Mouse (Mus musculus): ENCODE measurements at regions not wholly inside any gene's neighbourhood (a gene's known extent, or its start where the extent isn't known, plus 50 kb on each side); places are given as distances from the start of the nearest gene placed in this dataset.
A peak's percentile ranks its signal among the peaks of the same experiment; 100 is the strongest.

GRCm38 (mm10) chr10:25036928-25037327 lies 109.6 kb upstream of the Arg1 start:
- no peak for DNase-seq (ENCODE audit: low spot score in 2 of 2)
- intact Hi-C loops (cut with DNase I), result no loop called here

GRCm38 (mm10) chr10:25035363-25035762 lies 108.1 kb upstream of the Arg1 start:
- DNase-seq (ENCODE audit: low spot score in 2 of 2), result no peak
- intact Hi-C loops (cut with DNase I), result no loop called here

- intact Hi-C loops (cut with DNase I), result no loop called here
- DNase-seq (ENCODE audit: low spot score in 2 of 2), result no peak
Measured at GRCm38 (mm10) chr10:25032625-25033024, 105.3 kb upstream of the Arg1 start.

- DNase-seq (ENCODE audit: low spot score in 2 of 2), result no peak
- intact Hi-C loops (cut with DNase I), result no loop called here
Measured at GRCm38 (mm10) chr10:25029387-25029915, 102.2 kb upstream of the Arg1 start.

GRCm38 (mm10) chr10:25023601-25024157 lies 96.4 kb upstream of the Arg1 start:
- intact Hi-C loops (cut with DNase I), result no loop called here
- peak; percentile 42 to 74 for DNase-seq (ENCODE audit: low spot score in 2 of 2)

GRCm38 (mm10) chr10:25023044-25023540 lies 95.8 kb upstream of the Arg1 start:
- DNase-seq (ENCODE audit: low spot score in 2 of 2), result peak in 1 of 2 experiments; percentile 45
- intact Hi-C loops (cut with DNase I), result no loop called here

GRCm38 (mm10) chr10:25018946-25019345 lies 91.7 kb upstream of the Arg1 start:
- intact Hi-C loops (cut with DNase I), result loop anchor here (5.0 kb wide), 1 partner anchor 57 kb away; no protein-coding TSS in a partner anchor
- no peak for DNase-seq (ENCODE audit: low spot score in 2 of 2)

- intact Hi-C loops (cut with DNase I), result loop anchor here (5.0 kb wide), 1 partner anchor 56 kb away; no protein-coding TSS in a partner anchor
- no peak for DNase-seq (ENCODE audit: low spot score in 2 of 2)
Measured at GRCm38 (mm10) chr10:25017843-25018242, 90.6 kb upstream of the Arg1 start.

- intact Hi-C loops (cut with DNase I), result loop anchor here (5.0 kb wide), 1 partner anchor 54 kb away; no protein-coding TSS in a partner anchor
- peak; percentile 24 to 35 for DNase-seq (ENCODE audit: low spot score in 2 of 2)
Measured at GRCm38 (mm10) chr10:25016110-25016509, 88.8 kb upstream of the Arg1 start.

- no peak for DNase-seq (ENCODE audit: low spot score in 2 of 2)
- intact Hi-C loops (cut with DNase I), result no loop called here
Measured at GRCm38 (mm10) chr10:25012129-25012528, 84.8 kb upstream of the Arg1 start.

GRCm38 (mm10) chr10:25001299-25001698 lies 74.0 kb upstream of the Arg1 start:
- intact Hi-C loops (cut with DNase I), result loop anchor here (5.0 kb wide), 1 partner anchor 146 kb away; no protein-coding TSS in a partner anchor
- DNase-seq (ENCODE audit: low spot score in 2 of 2), result peak; percentile 66 to 69

- no peak for DNase-seq (ENCODE audit: low spot score in 2 of 2)
- intact Hi-C loops (cut with DNase I), result loop anchor here (5.0 kb wide), 1 partner anchor 147 kb away; no protein-coding TSS in a partner anchor
Measured at GRCm38 (mm10) chr10:25000231-25001222, 73.2 kb upstream of the Arg1 start.

GRCm38 (mm10) chr10:24999807-25000206 lies 72.5 kb upstream of the Arg1 start:
- intact Hi-C loops (cut with DNase I), result loop anchor here (5.0 kb wide), 1 partner anchor 147 kb away; no protein-coding TSS in a partner anchor
- DNase-seq (ENCODE audit: low spot score in 2 of 2), result no peak

- intact Hi-C loops (cut with DNase I), result no loop called here
- no peak for DNase-seq (ENCODE audit: low spot score in 2 of 2)
Measured at GRCm38 (mm10) chr10:24997661-24998060, 70.4 kb upstream of the Arg1 start.

GRCm38 (mm10) chr10:24995751-24996150 lies 68.5 kb upstream of the Arg1 start:
- DNase-seq (ENCODE audit: low spot score in 2 of 2), result no peak
- intact Hi-C loops (cut with DNase I), result no loop called here

GRCm38 (mm10) chr10:24989965-24990653 lies 62.8 kb upstream of the Arg1 start:
- no peak for DNase-seq (ENCODE audit: low spot score in 2 of 2)

GRCm38 (mm10) chr10:24984801-24985200 lies 57.5 kb upstream of the Arg1 start:
- DNase-seq (ENCODE audit: low spot score in 2 of 2), result peak in 1 of 2 experiments; percentile 62
- intact Hi-C loops (cut with DNase I), result no loop called here

More at GRCm38 (mm10) chr10:24989965-24990653, 62.8 kb upstream of the Arg1 start:
- intact Hi-C loops (cut with DNase I), result no loop called here

GRCm38 (mm10) chr10:24981763-24982162 lies 54.5 kb upstream of the Arg1 start:
- intact Hi-C loops (cut with DNase I), result no loop called here
- DNase-seq (ENCODE audit: low spot score in 2 of 2), result no peak
